Mouse (Mus musculus): ENCODE measurements around the gene Celsr2. TPM values are rescaled to one million over a fixed set of nuclear protein-coding genes. Genes with fewer than 3 reads are reported as not detected.

The Celsr2 gene
- polyA plus RNA-seq, 1 experiment from 2014 or later = 49.1 TPM

- Histone ChIP-seq H3K27ac (replicated peaks) (peak overlapping the region; percentile 96), H3K4me1 (peaks cover 78% of the 10 kb centered on the region), H3K9me3 (no peaks in the 10 kb centered on the region), H3K9ac (replicated peaks) (peak overlapping the region; percentile 67), H3K4me2 (replicated peaks) (peak overlapping the region; percentile 76), H3K36me3 (peaks cover 38% of the 10 kb centered on the region), H3K27me3 (no peaks in the 10 kb centered on the region), H3K4me3 (peak overlapping the region; percentile 40)
- under 1% methylated on average over 5 of the region's 5 CpGs for WGBS
- peak; percentile 51 for ATAC-seq (replicated peaks)
Observed at GRCm38 (mm10) chr3:108410359-108410714, 5.0 kb downstream of the Celsr2 start.

- Histone ChIP-seq H3K4me3 (peak overlapping the region; percentile 40), H3K27ac (replicated peaks) (peak overlapping the region; percentile 96), H3K4me1 (peaks cover 79% of the 10 kb centered on the region), H3K9ac (replicated peaks) (peak overlapping the region; percentile 67), H3K27me3 (no peaks in the 10 kb centered on the region), H3K9me3 (no peaks in the 10 kb centered on the region), H3K4me2 (replicated peaks) (peak overlapping the region; percentile 76), H3K36me3 (peaks cover 41% of the 10 kb centered on the region)
- peak; percentile 15 for ATAC-seq (replicated peaks)
- 14% methylated on average over 8 of the region's 8 CpGs for WGBS
Observed at GRCm38 (mm10) chr3:108409656-108410358, 5.5 kb downstream of the Celsr2 start.

- Histone ChIP-seq H3K9me3 (no peaks in the 10 kb centered on the region), H3K4me2 (replicated peaks) (no peak overlapping the region), H3K27ac (replicated peaks) (peak overlapping the region; percentile 96; the same call in 1 of the 2 replicates), H3K27me3 (no peaks in the 10 kb centered on the region), H3K36me3 (peaks cover 43% of the 10 kb centered on the region), H3K9ac (replicated peaks) (no peak overlapping the region), H3K4me3 (no peak overlapping the region), H3K4me1 (peaks cover 75% of the 10 kb centered on the region)
- WGBS = 80% methylated on average over 8 of the region's 8 CpGs
- ATAC-seq (replicated peaks) = no peak
Observed at GRCm38 (mm10) chr3:108408517-108409008, 6.8 kb downstream of the Celsr2 start.

- Histone ChIP-seq H3K27ac (replicated peaks) (peak overlapping the region; percentile 90), H3K4me3 (no peak overlapping the region), H3K36me3 (peaks cover 46% of the 10 kb centered on the region), H3K9me3 (no peaks in the 10 kb centered on the region), H3K27me3 (no peaks in the 10 kb centered on the region), H3K4me1 (peaks cover 72% of the 10 kb centered on the region), H3K4me2 (replicated peaks) (peak overlapping the region; percentile 24; the same call in 1 of the 2 replicates), H3K9ac (replicated peaks) (no peak overlapping the region)
- 71% methylated on average over 24 of the region's 24 CpGs for WGBS
- no peak for ATAC-seq (replicated peaks)
Observed at GRCm38 (mm10) chr3:108406306-108406885, 9.0 kb downstream of the Celsr2 start.

- H3K27me3 ChIP-seq = no peaks in the 10 kb centered on the region
- peak; percentile 20 for ATAC-seq (replicated peaks)
- 17% methylated on average over 14 of the region's 14 CpGs for WGBS
- H3K9me3 ChIP-seq = no peaks in the 10 kb centered on the region
- peak overlapping the region; percentile 29; the same call in 1 of the 2 replicates for H3K9ac ChIP-seq (replicated peaks)
- H3K36me3 ChIP-seq = peaks cover 53% of the 10 kb centered on the region
- peak overlapping the region; percentile 24 for H3K4me2 ChIP-seq (replicated peaks)
- no peak overlapping the region for H3K4me3 ChIP-seq
- H3K27ac ChIP-seq (replicated peaks) = peak overlapping the region; percentile 90
- peaks cover 65% of the 10 kb centered on the region for H3K4me1 ChIP-seq
Observed at GRCm38 (mm10) chr3:108405536-108406305, 9.6 kb downstream of the Celsr2 start.

- no peak overlapping the region for H3K4me2 ChIP-seq (replicated peaks)
- no peak overlapping the region for H3K9ac ChIP-seq (replicated peaks)
- no peak for ATAC-seq (replicated peaks)
- no peaks in the 10 kb centered on the region for H3K9me3 ChIP-seq
- peaks cover 36% of the 10 kb centered on the region for H3K4me1 ChIP-seq
- no peak overlapping the region for H3K4me3 ChIP-seq
- peak overlapping the region; percentile 74 for H3K27ac ChIP-seq (replicated peaks)
- peaks cover 82% of the 10 kb centered on the region for H3K36me3 ChIP-seq
- WGBS = 73% methylated on average over 15 of the region's 15 CpGs
- no peaks in the 10 kb centered on the region for H3K27me3 ChIP-seq
Observed at GRCm38 (mm10) chr3:108402528-108402920, 12.8 kb downstream of the Celsr2 start.

- Histone ChIP-seq H3K27me3 (no peaks in the 10 kb centered on the region), H3K4me1 (peaks cover 36% of the 10 kb centered on the region), H3K4me2 (replicated peaks) (no peak overlapping the region), H3K4me3 (0 out of 2 replicates have a peak overlapping the region, but pooled peaks have one; percentile 2), H3K9me3 (no peaks in the 10 kb centered on the region), H3K27ac (replicated peaks) (peak overlapping the region; percentile 74), H3K9ac (replicated peaks) (peak overlapping the region; percentile 30; the same call in 1 of the 2 replicates), H3K36me3 (peaks cover 85% of the 10 kb centered on the region)
- ATAC-seq (replicated peaks) = peak; percentile 88
- 37% methylated on average over 22 of the region's 22 CpGs for whole genome bisulfite sequencing
Observed at GRCm38 (mm10) chr3:108401692-108402527, 13.4 kb downstream of the Celsr2 start.

- Histone ChIP-seq H3K36me3 (peaks cover 92% of the 10 kb centered on the region), H3K27me3 (no peaks in the 10 kb centered on the region), H3K9me3 (no peaks in the 10 kb centered on the region), H3K4me2 (replicated peaks) (no peak overlapping the region), H3K27ac (replicated peaks) (no peak overlapping the region), H3K9ac (replicated peaks) (no peak overlapping the region), H3K4me3 (no peak overlapping the region), H3K4me1 (peaks cover 22% of the 10 kb centered on the region)
- ATAC-seq (replicated peaks) = no peak
- 91% methylated on average over 5 of the region's 5 CpGs for WGBS
Observed at GRCm38 (mm10) chr3:108400442-108400841, 14.9 kb downstream of the Celsr2 start.

GRCm38 (mm10) chr3:108398281-108398680 lies 17.1 kb downstream of the Celsr2 start:
- Histone ChIP-seq H3K36me3 (peaks cover 95% of the 10 kb centered on the region), H3K9ac (replicated peaks) (no peak overlapping the region), H3K27me3 (no peaks in the 10 kb centered on the region), H3K4me2 (replicated peaks) (no peak overlapping the region), H3K4me3 (no peak overlapping the region), H3K9me3 (no peaks in the 10 kb centered on the region), H3K4me1 (peaks cover 14% of the 10 kb centered on the region), H3K27ac (replicated peaks) (no peak overlapping the region)
- WGBS = 91% methylated on average over 9 of the region's 9 CpGs
- ATAC-seq (replicated peaks) = no peak

- Histone ChIP-seq H3K36me3 (peaks cover 58% of the 10 kb centered on the region), H3K4me1 (peaks cover 8% of the 10 kb centered on the region), H3K9ac (replicated peaks) (no peak overlapping the region), H3K9me3 (no peaks in the 10 kb centered on the region), H3K27me3 (no peaks in the 10 kb centered on the region), H3K4me3 (no peak overlapping the region), H3K27ac (replicated peaks) (no peak overlapping the region), H3K4me2 (replicated peaks) (no peak overlapping the region)
- no peak for ATAC-seq (replicated peaks)
- 57% methylated on average over 15 of the region's 15 CpGs for WGBS
Observed at GRCm38 (mm10) chr3:108392793-108393192, 22.6 kb downstream of the Celsr2 start.

GRCm38 (mm10) chr3:108392299-108392698 lies 23.1 kb downstream of the Celsr2 start:
- no peak overlapping the region for H3K4me2 ChIP-seq (replicated peaks)
- no peak overlapping the region for H3K9ac ChIP-seq (replicated peaks)
- peaks cover 8% of the 10 kb centered on the region for H3K4me1 ChIP-seq
- H3K9me3 ChIP-seq = no peaks in the 10 kb centered on the region
- no peaks in the 10 kb centered on the region for H3K27me3 ChIP-seq
- WGBS = 18% methylated on average over 10 of the region's 10 CpGs
- no peak overlapping the region for H3K4me3 ChIP-seq
- no peak overlapping the region for H3K27ac ChIP-seq (replicated peaks)
- ATAC-seq (replicated peaks) = no peak
- H3K36me3 ChIP-seq = peaks cover 53% of the 10 kb centered on the region
